Mouse (Mus musculus): ENCODE data around the gene Btbd35f18. TPM values are rescaled to one million over a fixed set of nuclear protein-coding genes. Genes with fewer than 3 reads are reported as not detected.
"Not testable (repeated sequence)": the region's sequence is repeated elsewhere in the genome, so short reads cannot be mapped to it uniquely, and the experiment has no call there.

Btbd35f18 gene
- not detected in 2 replicates for polyA plus RNA-seq (2016; fragmentation: Nextera tagmentation; extraction: Ambion mirVana)

DNA sequence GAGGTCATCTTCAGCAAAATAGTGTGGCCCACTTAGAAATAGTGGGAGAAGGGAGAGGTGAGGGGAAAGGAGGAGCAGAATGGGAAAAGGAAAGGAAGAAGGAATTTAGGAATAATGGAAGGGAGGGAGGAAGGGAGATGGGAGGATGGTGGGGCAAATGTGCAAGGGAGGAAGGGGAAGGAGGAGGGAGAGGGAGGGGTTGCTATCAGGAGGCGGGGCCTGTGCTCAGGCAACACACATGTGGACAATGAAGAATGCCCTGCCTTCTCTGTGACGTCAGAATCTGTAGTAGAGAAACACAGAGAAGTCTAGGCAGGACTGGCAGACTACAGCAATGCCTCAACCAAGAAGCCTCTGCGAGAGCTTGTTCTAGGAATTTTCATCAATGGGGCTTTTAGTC, at the start of gene Btbd35f18:
TSS of gene Btbd35f18 (plus strand) at position 301 of the 400 bp plus-strand sequence.
- not testable (repeated sequence) for H3K27ac ChIP-seq; H3K4me1 ChIP-seq; H3K36me3 ChIP-seq; ATAC-seq; H3K27me3 ChIP-seq (replicated peaks); H3K4me2 ChIP-seq; H3K4me3 ChIP-seq; H3K9me3 ChIP-seq (replicated peaks); H3K9ac ChIP-seq
- WGBS (ENCODE audit: insufficient replicate concordance): no CpG with 5 or more reads among the region's 3 CpGs

Other genes with a start within 250 kb of the Btbd35f18 start
- not detected in 2 replicates for gene Btbd35f10, start 52.7 kb downstream of the Btbd35f18 start, polyA plus RNA-seq (2016; fragmentation: Nextera tagmentation; extraction: Ambion mirVana)